Mouse (Mus musculus) T-cell, adult 66 days (primary cell): ENCODE measurements around the gene Srgap3. TPM values are rescaled to one million over a fixed set of nuclear protein-coding genes. Genes with fewer than 3 reads are reported as not detected.

Experiments used
- total RNA-seq, 2 experiments: library from RNA; stranded (reverse); gene quantifications; 3 replicates in 1 of 2; 4 replicates in 1 of 2; pipeline ENCODE4 v1.2.4; 2023

Srgap3 gene
- total RNA-seq: 1 to 10 TPM; 2.7 to 4.2 TPM

GRCm38 (mm10) chr6:112946895-112947436 is at the start of gene Srgap3:
TSS of gene Srgap3 (minus strand) at chr6:112947266.

GRCm38 (mm10) chr6:112696056-112696950 is 250.8 kb downstream of the Srgap3 start, which contains the start of gene Rad18:
TSS of gene Rad18 (minus strand) at chr6:112696686.

Other genes starting within 250 kb of the Srgap3 start
- 10 to 100 TPM; 48.1 to 58.5 TPM for gene Thumpd3, start 99.0 kb upstream of the Srgap3 start, total RNA-seq
- 100 to 1,000 TPM; 132 to 140 TPM for gene Setd5, start 130.1 kb upstream of the Srgap3 start, total RNA-seq
- 1 to 10 TPM; 1.0 to 2.2 TPM for gene Lhfpl4, start 248.1 kb upstream of the Srgap3 start, total RNA-seq